Mouse (Mus musculus) heart, postnatal 0 days (tissue): ENCODE results near the gene Gm5767. TPM values are rescaled to one million over a fixed set of nuclear protein-coding genes. Genes with fewer than 3 reads are reported as not detected.

Experiments
- ATAC-seq: fragments of 200-750 bp; cut with Nextera tagmentation; 2 replicates; pipeline ENCODE4 v1.8.0; 2017; ENCODE audit warnings: low read depth, moderate number of reproducible peaks, moderate library complexity; ENCODE audit not compliant: insufficient read depth
- DNase-seq: peaks from one replicate; pipeline ENCODE4 v3.0.0-alpha.2; 2016; ENCODE audit warnings: low spot score
- H3K27ac ChIP-seq: fragments of 300-500 bp; sonication (generic); 2 replicates; pipeline ENCODE4 v1.5.1; 2014; ENCODE audit warnings: low read depth, mild to moderate bottlenecking
- H3K27me3 ChIP-seq: fragments of 300-500 bp; sonication (generic); 2 replicates; pipeline ENCODE4 v1.6.1; 2014; ENCODE audit warnings: low read length, mixed read lengths; ENCODE audit not compliant: control insufficient read depth, insufficient read depth
- H3K36me3 ChIP-seq: fragments of 300-500 bp; sonication (generic); replicated peaks from 2 replicates; pipeline ENCODE4 v1.6.1; 2014; ENCODE audit warnings: low read length, mixed read lengths; ENCODE audit not compliant: control insufficient read depth, insufficient read depth
- H3K4me1 ChIP-seq: fragments of 300-500 bp; sonication (generic); 2 replicates; pipeline ENCODE4 v1.6.1; 2014; ENCODE audit warnings: antibody characterized with exemption; ENCODE audit not compliant: control insufficient read depth, insufficient read depth
- H3K4me2 ChIP-seq: fragments of 300-500 bp; sonication (generic); 2 replicates; pipeline ENCODE4 v1.6.1; 2014; ENCODE audit warnings: low read depth, mild to moderate bottlenecking, low read length, moderate library complexity
- H3K4me3 ChIP-seq: fragments of 300-500 bp; sonication (generic); 2 replicates; pipeline ENCODE4 v1.5.1; 2014; ENCODE audit warnings: low read depth, low read length
- H3K9ac ChIP-seq: fragments of 300-500 bp; sonication (generic); replicated peaks from 2 replicates; pipeline ENCODE4 v1.6.1; 2014; ENCODE audit warnings: low read depth, low read length, mixed read lengths
- H3K9me3 ChIP-seq: fragments of 300-500 bp; sonication (generic); replicated peaks from 2 replicates; pipeline ENCODE4 v1.6.1; 2016; ENCODE audit warnings: low read length; ENCODE audit not compliant: control insufficient read depth
- CTCF ChIP-seq: IDR thresholded peaks from 2 replicates; pipeline ENCODE4 v1.5.1; 2016; ENCODE audit warnings: antibody characterized with exemption, control low read depth, low read depth
- EP300 ChIP-seq: IDR thresholded peaks from 2 replicates; pipeline ENCODE4 v1.6.1; 2016; ENCODE audit warnings: antibody characterized with exemption, low read depth
- WGBS: fragments of 180-500 bp; shearing (Covaris S2); extraction: QIAGEN DNeasy Blood & Tissue Kit; methylation state at CpG from one replicate; pipeline ENCODE4 v1.1.7; 2014; 5-methylcytosine and 5-hydroxymethylcytosine counted together
- polyA plus RNA-seq: library from polyadenylated mRNA; unstranded; fragments of >200 nt; fragmentation: Nextera tagmentation; extraction: Ambion mirVana; gene quantifications from 2 replicates; pipeline ENCODE4 v1.2.1, GENCODE M21; 2015
- total RNA-seq: library from RNA; depleted of rRNA; stranded (reverse); fragments of >200 nt; gene quantifications from 2 replicates; pipeline ENCODE4 v1.2.3, GENCODE M21; 2014; ENCODE audit warnings: low replicate concordance

The Gm5767 gene
- total and polyA plus RNA-seq, 2 experiments from 2014 or later, result not detected

DNA sequence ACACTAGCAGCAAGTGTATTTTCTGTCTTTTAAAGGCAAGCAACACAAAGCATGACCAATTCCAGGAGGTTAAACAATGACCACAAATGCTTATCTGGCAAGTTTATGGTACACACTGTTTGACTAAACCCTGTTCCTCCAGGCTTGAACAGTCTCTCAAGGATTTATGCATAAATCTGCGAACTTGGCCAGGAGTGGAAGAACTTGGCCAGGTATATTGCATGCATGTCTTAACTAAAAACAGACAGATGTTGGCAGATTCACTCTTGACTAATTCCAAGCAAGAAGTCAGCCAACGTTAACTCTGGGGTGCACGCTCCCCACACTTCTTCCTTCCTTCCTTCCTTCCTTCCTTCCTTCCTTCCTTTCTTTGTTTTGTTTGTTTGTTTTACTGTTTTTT lies 790 bp upstream of the Gm5767 start:
- no peak overlapping the region for H3K4me2 ChIP-seq
- no peaks in the 10 kb centered on the region for H3K36me3 ChIP-seq
- no peaks in the 10 kb centered on the region for H3K9me3 ChIP-seq
- TF ChIP-seq EP300, result no peak
- TF ChIP-seq CTCF, result no peak
- H3K4me3 ChIP-seq, result no peak overlapping the region
- DNase-seq (no peak), ATAC-seq (no peak)
- 64% methylated on average over 3 of the region's 3 CpGs for WGBS
- H3K9ac ChIP-seq, result no peak overlapping the region
- no peak overlapping the region for H3K27ac ChIP-seq
- no peaks in the 10 kb centered on the region for H3K27me3 ChIP-seq
- no peaks in the 10 kb centered on the region for H3K4me1 ChIP-seq

DNA sequence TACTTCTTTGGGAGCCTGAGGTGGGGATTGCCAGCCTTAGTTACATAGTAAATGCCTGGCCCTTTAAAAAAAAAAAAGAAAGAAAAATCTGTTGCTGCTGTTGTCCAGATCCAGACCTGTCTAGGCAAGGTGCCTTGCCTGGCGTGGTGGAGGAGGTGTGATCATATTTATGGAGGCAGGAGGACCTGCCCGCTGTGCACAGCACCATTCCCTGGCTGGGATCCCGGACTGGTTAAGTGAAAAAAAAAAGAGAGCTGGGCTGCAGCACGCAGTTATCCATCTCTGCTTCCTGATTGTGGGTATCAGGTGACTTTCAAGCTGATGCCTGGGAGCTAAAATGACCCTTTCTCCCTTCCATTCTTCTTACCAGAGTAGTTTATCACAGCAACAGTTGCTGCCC lies 4.5 kb downstream of the Gm5767 start:
- H3K27ac ChIP-seq, result no peak overlapping the region
- no peaks in the 10 kb centered on the region for H3K4me1 ChIP-seq
- H3K27me3 ChIP-seq, result no peaks in the 10 kb centered on the region
- TF ChIP-seq EP300 (no peak), CTCF (no peak)
- 30% methylated on average over 4 of the region's 4 CpGs for WGBS
- no peak overlapping the region for H3K4me3 ChIP-seq
- DNase-seq (no peak), ATAC-seq (no peak)
- no peaks in the 10 kb centered on the region for H3K9me3 ChIP-seq
- H3K36me3 ChIP-seq, result peaks cover 12% of the 10 kb centered on the region
- H3K4me2 ChIP-seq, result no peak overlapping the region
- H3K9ac ChIP-seq, result no peak overlapping the region

DNA sequence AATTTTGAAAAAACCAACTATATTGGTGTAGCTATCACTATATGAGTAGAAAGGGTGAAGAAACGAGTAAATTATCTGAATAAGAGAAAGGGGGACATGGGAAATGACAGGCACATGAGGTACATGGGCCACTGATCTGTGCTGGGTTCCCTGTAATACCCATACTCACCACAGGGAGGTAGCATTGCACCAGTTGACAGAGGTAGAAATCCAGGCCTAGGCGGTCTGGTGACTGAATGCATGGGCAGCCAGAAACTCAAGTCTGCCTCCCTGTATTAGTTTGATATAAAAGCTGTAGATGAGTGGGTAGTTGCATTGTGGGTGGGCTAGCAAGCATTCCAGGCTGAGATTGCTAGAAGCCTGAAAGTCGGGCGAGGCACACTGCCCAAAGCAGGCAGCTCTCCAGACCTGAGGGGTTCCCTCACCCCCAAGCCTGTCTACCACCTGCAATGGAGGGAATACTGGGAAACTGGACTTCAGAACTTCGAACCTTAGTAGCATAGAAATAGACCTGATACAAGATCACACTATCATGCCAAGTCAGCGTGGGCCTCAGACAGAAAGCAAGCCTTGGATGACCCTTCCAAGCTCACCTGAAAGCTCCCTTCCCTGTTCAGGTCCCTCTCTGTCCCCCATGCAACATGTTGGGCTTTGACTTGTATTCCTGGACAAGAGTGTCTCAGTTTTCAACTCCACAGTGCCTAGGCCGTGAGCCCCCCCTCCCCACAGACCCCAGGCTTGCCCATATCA lies 5.7 kb downstream of the Gm5767 start:
- TF ChIP-seq CTCF, result peak; percentile 95
- no peak for TF ChIP-seq EP300
- Histone ChIP-seq H3K36me3 (peaks cover 23% of the 10 kb centered on the region), H3K27me3 (no peaks in the 10 kb centered on the region), H3K4me1 (no peaks in the 10 kb centered on the region), H3K4me2 (no peak overlapping the region), H3K4me3 (no peak overlapping the region), H3K9ac (no peak overlapping the region), H3K9me3 (no peaks in the 10 kb centered on the region), H3K27ac (no peak overlapping the region)
- DNase-seq (peak; percentile 76), ATAC-seq (peak; percentile 68)
- 54% methylated on average over 7 of the region's 7 CpGs for WGBS

DNA sequence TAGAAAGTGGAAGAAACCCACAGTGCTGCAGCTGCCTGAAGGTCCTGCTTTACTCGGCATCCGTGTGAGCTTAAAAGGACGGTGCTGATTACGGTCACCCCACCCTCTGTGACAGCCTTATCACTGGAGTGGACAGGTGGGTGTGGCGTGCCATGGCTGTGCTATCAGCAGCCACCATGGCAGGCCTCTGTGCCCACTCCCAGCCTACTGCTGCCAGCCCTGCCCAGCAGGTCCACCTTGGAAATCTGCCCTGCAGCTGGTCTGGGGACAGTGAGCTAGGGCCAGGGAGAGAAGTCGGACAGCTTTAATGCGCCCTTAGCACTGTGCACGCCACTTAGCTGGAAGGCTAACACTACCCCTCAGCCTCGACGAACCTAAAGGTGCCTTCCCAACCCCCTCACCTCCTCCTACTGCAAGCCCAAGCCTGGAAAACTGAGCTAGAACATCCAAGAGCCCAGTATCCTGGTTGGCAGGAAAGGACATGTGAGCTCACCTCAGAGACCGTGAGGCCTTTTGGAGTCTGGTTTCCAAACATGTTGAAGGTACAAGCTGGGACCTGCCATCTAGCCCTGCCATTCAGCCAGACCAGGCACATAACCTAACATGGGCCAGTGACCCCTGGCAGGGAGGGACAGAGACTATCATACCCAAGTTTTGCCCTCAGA lies 6.4 kb downstream of the Gm5767 start:
- no peak for DNase-seq
- H3K9ac ChIP-seq, result no peak overlapping the region; the same call in 1 of the 2 replicates
- no peak for TF ChIP-seq CTCF
- no peak for TF ChIP-seq EP300
- no peak overlapping the region for H3K4me3 ChIP-seq
- ATAC-seq, result peak; percentile 49
- H3K27me3 ChIP-seq, result no peaks in the 10 kb centered on the region
- no peaks in the 10 kb centered on the region for H3K9me3 ChIP-seq
- H3K4me1 ChIP-seq, result no peaks in the 10 kb centered on the region
- 0 out of 2 replicates have a peak overlapping the region, but pooled peaks have one; percentile 12 for H3K27ac ChIP-seq
- peaks cover 30% of the 10 kb centered on the region for H3K36me3 ChIP-seq
- no peak overlapping the region for H3K4me2 ChIP-seq
- WGBS, result 38% methylated on average over 11 of the region's 11 CpGs

DNA sequence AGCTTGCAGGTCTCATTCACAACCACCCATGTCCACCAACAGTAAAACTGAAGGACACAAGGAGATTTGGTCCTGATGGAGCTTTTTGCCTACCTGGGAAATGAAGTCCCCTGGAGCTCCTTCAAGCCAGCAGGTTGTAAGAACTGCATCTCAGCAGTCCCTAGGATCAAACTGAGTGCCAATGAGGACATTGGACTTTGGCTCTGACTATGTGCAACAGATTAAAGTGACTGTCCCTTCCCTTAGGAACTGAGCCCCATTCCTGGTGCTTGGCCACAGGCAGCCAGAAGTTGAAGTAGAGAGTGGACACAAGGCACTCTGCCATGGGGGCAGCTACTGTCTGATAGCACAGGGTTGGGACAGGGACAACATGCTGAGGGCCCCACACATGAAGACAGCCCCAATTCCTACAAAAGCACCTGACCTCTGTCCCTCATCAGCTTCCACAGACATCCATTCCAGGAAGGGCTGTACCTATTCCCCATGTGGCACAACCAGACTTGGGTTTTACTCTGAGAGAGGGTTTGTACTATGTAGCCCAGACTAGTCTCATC lies 7.1 kb downstream of the Gm5767 start:
- Histone ChIP-seq H3K4me3 (no peak overlapping the region), H3K9me3 (no peaks in the 10 kb centered on the region), H3K4me2 (no peak overlapping the region), H3K9ac (no peak overlapping the region), H3K27ac (no peak overlapping the region), H3K4me1 (no peaks in the 10 kb centered on the region), H3K36me3 (peaks cover 37% of the 10 kb centered on the region), H3K27me3 (no peaks in the 10 kb centered on the region)
- no peak for DNase-seq
- TF ChIP-seq CTCF (no peak), EP300 (no peak)
- ATAC-seq, result no peak
